Mouse (Mus musculus): Measurements from ENCODE around the gene Prss36.
"Not testable (repeated sequence)": the region's sequence is repeated elsewhere in the genome, so short reads cannot be mapped to it uniquely, and the experiment has no call there.

DNA sequence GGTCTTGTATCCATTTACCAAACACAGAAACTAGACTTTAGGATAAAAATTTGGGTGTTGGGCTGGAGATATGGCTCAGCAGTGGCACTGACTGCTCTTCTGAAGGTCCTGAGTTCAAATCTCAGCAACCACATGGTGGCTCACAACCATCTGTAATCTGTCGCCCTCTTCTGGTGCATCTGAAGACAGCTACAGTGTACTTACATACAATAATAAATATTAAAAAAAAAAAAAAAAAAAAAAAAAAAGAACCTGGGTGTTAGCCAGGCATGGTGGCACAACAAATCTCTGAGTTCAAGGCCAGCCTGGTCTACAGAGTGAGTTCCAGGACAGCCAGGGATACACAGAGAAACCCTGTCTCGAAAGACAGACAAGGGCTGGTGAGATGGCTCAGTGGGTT, 4.4 kb downstream of the Prss36 start:
- TF ChIP-seq CTCF (IDR thresholded peaks at IDR 0.05; ENCODE audit: control insufficient read depth, insufficient read depth, low read length); POLR2A (IDR thresholded peaks at IDR 0.05; ENCODE audit: borderline replicate concordance, control insufficient read depth, low read depth, low read length): not testable (repeated sequence)
